Mouse (Mus musculus): Measurements from ENCODE around the gene Adra1b. TPM values are rescaled to one million over a fixed set of nuclear protein-coding genes. Genes with fewer than 3 reads are reported as not detected.

The Adra1b gene
- total and polyA plus RNA-seq, 2 experiments from 2014 or later: 21.1 to 39.7 TPM

GRCm38 (mm10) chr11:43933000-43933399 lies 32.0 kb upstream of the Adra1b start:
- no peaks in the 10 kb centered on the region for H3K9me3 ChIP-seq (ENCODE audit: low read length)
- no peaks in the 10 kb centered on the region; the same call in 1 of the 2 replicates for H3K27me3 ChIP-seq (ENCODE audit: insufficient read depth, low read length)
- no peak overlapping the region for H3K9ac ChIP-seq (replicated peaks; ENCODE audit: low read length)
- H3K36me3 ChIP-seq (ENCODE audit: insufficient read depth, low read length): no peaks in the 10 kb centered on the region
- TF ChIP-seq CTCF (IDR thresholded peaks at IDR 0.05; ENCODE audit: low read depth): no peak
- no peak overlapping the region for H3K4me2 ChIP-seq (ENCODE audit: low read depth, low read length)
- ATAC-seq (no peak), DNase-seq (ENCODE audit: low spot score) (no peak)
- no peaks in the 10 kb centered on the region for H3K4me1 ChIP-seq (ENCODE audit: insufficient read depth, low read length)
- no peak overlapping the region for H3K4me3 ChIP-seq (ENCODE audit: low read length)
- no peak overlapping the region for H3K27ac ChIP-seq
- 91% methylated on average over 4 of the region's 4 CpGs for WGBS

GRCm38 (mm10) chr11:43930191-43930590 lies 29.2 kb upstream of the Adra1b start:
- no peaks in the 10 kb centered on the region for H3K36me3 ChIP-seq (ENCODE audit: insufficient read depth, low read length)
- no peaks in the 10 kb centered on the region for H3K9me3 ChIP-seq (ENCODE audit: low read length)
- H3K9ac ChIP-seq (replicated peaks; ENCODE audit: low read length): no peak overlapping the region
- no peaks in the 10 kb centered on the region for H3K4me1 ChIP-seq (ENCODE audit: insufficient read depth, low read length)
- WGBS: 91% methylated on average over 2 of the region's 2 CpGs
- H3K27me3 ChIP-seq (ENCODE audit: insufficient read depth, low read length): no peaks in the 10 kb centered on the region; the same call in 1 of the 2 replicates
- H3K4me3 ChIP-seq (ENCODE audit: low read length): no peak overlapping the region
- ATAC-seq (no peak), DNase-seq (ENCODE audit: low spot score) (no peak)
- H3K4me2 ChIP-seq (ENCODE audit: low read depth, low read length): no peak overlapping the region
- no peak overlapping the region for H3K27ac ChIP-seq
- no peak for TF ChIP-seq CTCF (IDR thresholded peaks at IDR 0.05; ENCODE audit: low read depth)

- Histone ChIP-seq H3K36me3 (ENCODE audit: insufficient read depth, low read length) (no peaks in the 10 kb centered on the region), H3K27me3 (ENCODE audit: insufficient read depth, low read length) (no peaks in the 10 kb centered on the region; the same call in 1 of the 2 replicates), H3K9me3 (ENCODE audit: low read length) (no peaks in the 10 kb centered on the region), H3K4me2 (ENCODE audit: low read depth, low read length) (no peak overlapping the region), H3K27ac (no peak overlapping the region), H3K4me1 (ENCODE audit: insufficient read depth, low read length) (no peaks in the 10 kb centered on the region), H3K4me3 (ENCODE audit: low read length) (no peak overlapping the region), H3K9ac (replicated peaks; ENCODE audit: low read length) (no peak overlapping the region)
- DNase-seq (ENCODE audit: low spot score): no peak
- no peak for TF ChIP-seq CTCF (IDR thresholded peaks at IDR 0.05; ENCODE audit: low read depth)
- WGBS: 65% methylated on average over 5 of the region's 5 CpGs
- no peak for ATAC-seq
These were observed 28.7 kb upstream of the Adra1b start for GRCm38 (mm10) chr11:43929706-43930105.

- no peak for TF ChIP-seq CTCF (IDR thresholded peaks at IDR 0.05; ENCODE audit: low read depth)
- Histone ChIP-seq H3K9ac (replicated peaks; ENCODE audit: low read length) (no peak overlapping the region), H3K27me3 (ENCODE audit: insufficient read depth, low read length) (no peaks in the 10 kb centered on the region; the same call in 1 of the 2 replicates), H3K9me3 (ENCODE audit: low read length) (no peaks in the 10 kb centered on the region), H3K36me3 (ENCODE audit: insufficient read depth, low read length) (no peaks in the 10 kb centered on the region), H3K4me1 (ENCODE audit: insufficient read depth, low read length) (no peaks in the 10 kb centered on the region), H3K4me3 (ENCODE audit: low read length) (no peak overlapping the region), H3K27ac (no peak overlapping the region), H3K4me2 (ENCODE audit: low read depth, low read length) (no peak overlapping the region)
- no peak for ATAC-seq
- WGBS: 49% methylated on average over 5 of the region's 5 CpGs
- DNase-seq (ENCODE audit: low spot score): no peak
These were observed 28.2 kb upstream of the Adra1b start for GRCm38 (mm10) chr11:43929178-43929577.

- no peak for ATAC-seq
- TF ChIP-seq CTCF (IDR thresholded peaks at IDR 0.05; ENCODE audit: low read depth): no peak
- no peak for DNase-seq (ENCODE audit: low spot score)
- 75% methylated on average over 8 of the region's 8 CpGs for WGBS
- H3K9me3 ChIP-seq (ENCODE audit: low read length): no peaks in the 10 kb centered on the region
- no peak overlapping the region for H3K27ac ChIP-seq
- no peak overlapping the region for H3K4me2 ChIP-seq (ENCODE audit: low read depth, low read length)
- no peaks in the 10 kb centered on the region for H3K27me3 ChIP-seq (ENCODE audit: insufficient read depth, low read length)
- no peaks in the 10 kb centered on the region for H3K4me1 ChIP-seq (ENCODE audit: insufficient read depth, low read length)
- H3K4me3 ChIP-seq (ENCODE audit: low read length): no peak overlapping the region
- no peaks in the 10 kb centered on the region for H3K36me3 ChIP-seq (ENCODE audit: insufficient read depth, low read length)
- H3K9ac ChIP-seq (replicated peaks; ENCODE audit: low read length): no peak overlapping the region
These were observed 26.3 kb upstream of the Adra1b start for GRCm38 (mm10) chr11:43927133-43927815.

- no peak overlapping the region for H3K4me2 ChIP-seq (ENCODE audit: low read depth, low read length)
- DNase-seq (ENCODE audit: low spot score): no peak
- no peak overlapping the region for H3K9ac ChIP-seq (replicated peaks; ENCODE audit: low read length)
- H3K27me3 ChIP-seq (ENCODE audit: insufficient read depth, low read length): no peaks in the 10 kb centered on the region
- H3K4me1 ChIP-seq (ENCODE audit: insufficient read depth, low read length): no peaks in the 10 kb centered on the region
- WGBS: 54% methylated on average over 6 of the region's 6 CpGs
- no peaks in the 10 kb centered on the region for H3K9me3 ChIP-seq (ENCODE audit: low read length)
- no peak overlapping the region for H3K27ac ChIP-seq
- H3K36me3 ChIP-seq (ENCODE audit: insufficient read depth, low read length): no peaks in the 10 kb centered on the region
- H3K4me3 ChIP-seq (ENCODE audit: low read length): no peak overlapping the region
- no peak for TF ChIP-seq CTCF (IDR thresholded peaks at IDR 0.05; ENCODE audit: low read depth)
- no peak for ATAC-seq
These were observed 25.2 kb upstream of the Adra1b start for GRCm38 (mm10) chr11:43926163-43926562.

GRCm38 (mm10) chr11:43925584-43925983 lies 24.6 kb upstream of the Adra1b start:
- H3K4me2 ChIP-seq (ENCODE audit: low read depth, low read length): no peak overlapping the region
- H3K27ac ChIP-seq: no peak overlapping the region
- H3K4me3 ChIP-seq (ENCODE audit: low read length): no peak overlapping the region
- 54% methylated on average over 6 of the region's 6 CpGs for WGBS
- no peaks in the 10 kb centered on the region for H3K4me1 ChIP-seq (ENCODE audit: insufficient read depth, low read length)
- H3K27me3 ChIP-seq (ENCODE audit: insufficient read depth, low read length): no peaks in the 10 kb centered on the region
- no peaks in the 10 kb centered on the region for H3K36me3 ChIP-seq (ENCODE audit: insufficient read depth, low read length)
- DNase-seq (ENCODE audit: low spot score) (no peak), ATAC-seq (no peak)
- no peaks in the 10 kb centered on the region for H3K9me3 ChIP-seq (ENCODE audit: low read length)
- H3K9ac ChIP-seq (replicated peaks; ENCODE audit: low read length): no peak overlapping the region
- TF ChIP-seq CTCF (IDR thresholded peaks at IDR 0.05; ENCODE audit: low read depth): no peak

Data from hindbrain, postnatal 0 days (tissue).